Mouse (Mus musculus) 3T3-L1 (cell line): Measurements from ENCODE around the gene Gm10642.

ENCODE experiments used
- DNase-seq: peaks from one replicate; pipeline ENCODE4 v3.0.0-alpha.2; 2015; ENCODE audit warnings: low read depth, low spot score

Gm10642 gene

DNA sequence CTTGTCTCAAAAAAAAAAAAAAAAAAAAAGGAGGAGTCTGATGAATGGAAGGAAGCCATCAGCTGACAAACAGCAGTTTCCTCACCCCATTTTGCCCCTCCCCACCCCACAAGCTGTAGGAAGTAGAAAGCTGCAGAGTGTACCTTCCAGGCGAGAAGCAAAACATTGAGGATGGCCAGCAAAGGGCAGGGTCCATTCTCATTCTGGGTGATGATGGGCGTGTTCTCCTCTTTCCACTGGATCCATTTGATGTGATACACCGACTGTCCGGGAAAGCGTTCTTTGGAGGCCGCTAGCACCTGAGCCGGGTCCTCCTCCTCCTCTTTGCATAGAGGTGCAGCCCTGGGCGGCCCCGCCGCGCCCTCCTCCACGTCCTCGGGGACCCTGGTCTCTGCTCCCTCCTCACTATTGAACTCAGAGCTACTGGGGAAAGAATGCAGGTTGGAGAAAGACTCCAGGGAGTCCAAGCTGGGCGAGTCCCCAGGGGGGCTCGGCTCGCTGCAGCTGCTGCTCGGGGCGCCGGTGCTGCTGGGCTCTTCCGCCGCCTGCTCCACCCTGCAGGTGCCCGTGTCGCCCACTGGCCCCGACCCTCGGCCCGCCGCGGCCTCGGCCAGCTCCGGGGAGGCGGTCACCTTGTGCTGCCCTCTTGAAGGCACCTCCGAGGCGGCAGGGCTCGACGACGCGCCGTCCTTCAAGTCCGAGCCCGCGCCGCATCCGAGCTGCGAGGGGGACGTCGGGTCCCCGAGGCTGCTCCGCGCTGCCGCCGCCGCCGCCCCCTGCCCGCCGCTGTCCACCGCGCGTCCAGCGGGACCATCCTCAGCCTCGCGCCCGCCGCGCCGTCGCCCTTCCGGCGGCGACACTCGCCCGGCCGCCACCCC is at the start of gene Gm10642:
TSS of gene Gm10642 (plus strand) at position 122 of the 878 bp plus-strand sequence.
- DNase-seq: peak; percentile 77

DNA sequence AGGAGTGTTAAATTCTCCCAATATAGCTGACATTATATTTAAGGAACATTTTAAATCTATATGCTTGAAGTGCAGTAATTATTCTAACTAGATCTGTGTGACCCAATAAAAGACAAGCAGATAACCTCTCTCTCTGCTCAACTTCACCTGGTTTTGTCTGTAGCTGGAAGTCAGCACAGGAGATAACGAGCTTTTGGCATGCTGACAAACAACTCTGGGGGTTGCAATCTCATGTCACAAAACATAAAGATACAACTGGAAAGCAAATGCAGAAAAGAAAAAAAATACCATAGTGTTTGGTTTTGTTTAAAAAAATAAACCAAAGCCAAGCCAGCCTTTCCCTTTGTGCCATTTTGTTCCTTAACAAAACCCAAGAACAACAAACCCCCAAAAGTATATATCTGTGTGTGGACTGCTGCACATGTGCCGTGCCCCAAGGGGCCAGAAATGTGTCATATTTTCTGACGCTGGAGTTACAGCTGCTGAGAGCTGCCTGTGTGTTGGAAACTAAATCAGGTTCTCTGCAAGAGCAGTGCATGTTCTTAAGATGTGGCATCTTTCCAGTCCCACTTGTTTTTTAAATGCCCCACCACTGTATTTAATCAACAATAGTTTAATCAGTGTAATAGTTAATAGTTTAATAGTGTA is 44.9 kb upstream of the Gm10642 start:
- DNase-seq: peak; percentile 15

DNA sequence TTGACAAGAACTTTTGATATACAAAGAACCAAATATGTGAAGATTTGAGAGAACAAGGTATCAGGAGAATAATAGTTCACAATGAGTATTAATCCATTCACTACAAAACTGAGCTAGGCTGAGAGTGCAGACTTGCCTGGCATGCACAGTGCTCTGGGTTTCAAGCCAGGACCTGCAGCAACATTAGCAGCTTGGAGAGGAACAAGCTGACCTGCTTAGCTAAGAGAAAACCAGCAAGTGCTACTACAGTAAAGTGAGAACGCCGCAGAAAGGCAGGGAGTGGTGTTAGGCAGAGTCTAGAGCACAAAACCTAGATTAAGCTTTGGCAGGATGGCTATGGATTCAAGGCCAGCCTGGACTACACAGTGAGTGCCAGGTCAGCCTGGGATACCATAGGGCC is 26.3 kb upstream of the Gm10642 start:
- DNase-seq: no peak

DNA sequence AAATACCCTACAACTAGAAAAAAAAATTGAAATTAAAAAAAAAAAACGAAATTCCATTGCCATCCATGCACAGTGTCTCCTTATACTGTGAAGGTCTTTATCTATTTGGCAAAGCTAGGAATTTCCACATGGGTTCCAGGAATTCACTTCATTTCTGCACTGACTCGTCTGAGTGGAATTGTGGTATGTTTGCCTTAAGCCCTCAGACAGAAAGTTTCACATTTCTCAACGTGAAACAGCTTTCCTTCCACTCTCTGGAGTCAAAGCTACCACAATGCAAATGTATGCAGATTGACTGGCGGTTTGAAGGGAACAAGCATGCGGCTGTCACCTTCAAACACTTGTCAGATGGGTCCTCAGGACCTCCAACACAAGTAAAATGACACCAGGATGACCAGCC is 24.4 kb upstream of the Gm10642 start:
- peak; percentile 67 for DNase-seq

DNA sequence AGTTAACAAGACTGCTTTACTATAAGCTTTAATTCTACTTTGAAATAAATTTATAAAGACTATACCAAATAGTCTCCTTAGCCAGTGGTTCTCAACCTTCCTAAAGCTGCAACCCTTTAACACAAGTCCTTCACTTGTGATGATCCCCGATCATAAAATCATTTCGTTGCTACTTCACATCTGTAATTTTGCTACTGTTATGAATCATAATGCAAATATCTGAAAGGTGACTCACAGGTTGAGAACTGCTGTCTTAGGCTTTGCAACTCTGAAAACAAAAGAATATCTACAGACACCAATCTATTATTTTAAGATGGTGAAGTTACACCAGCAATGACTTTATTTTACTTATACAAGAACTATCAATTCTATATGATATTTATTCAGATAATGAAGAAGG is 19.3 kb upstream of the Gm10642 start:
- peak; percentile 64 for DNase-seq

DNA sequence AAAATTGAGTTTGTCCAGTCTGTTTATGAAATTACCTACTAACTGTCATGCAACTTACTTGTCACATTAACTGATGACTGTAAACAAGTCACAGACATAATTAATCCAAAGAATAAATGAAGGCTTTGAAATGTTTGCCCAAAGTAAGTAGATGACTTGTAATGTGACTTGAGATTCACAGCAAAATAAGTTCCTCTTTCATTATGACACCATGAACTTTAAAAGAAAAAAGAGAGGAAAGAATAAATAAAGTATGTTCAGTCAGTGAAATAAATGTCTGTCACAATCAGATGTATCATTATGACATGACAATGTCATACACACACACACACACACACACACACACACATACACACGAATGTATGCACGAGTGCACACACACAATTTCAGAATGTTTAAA is 5.8 kb upstream of the Gm10642 start:
- no peak for DNase-seq

DNA sequence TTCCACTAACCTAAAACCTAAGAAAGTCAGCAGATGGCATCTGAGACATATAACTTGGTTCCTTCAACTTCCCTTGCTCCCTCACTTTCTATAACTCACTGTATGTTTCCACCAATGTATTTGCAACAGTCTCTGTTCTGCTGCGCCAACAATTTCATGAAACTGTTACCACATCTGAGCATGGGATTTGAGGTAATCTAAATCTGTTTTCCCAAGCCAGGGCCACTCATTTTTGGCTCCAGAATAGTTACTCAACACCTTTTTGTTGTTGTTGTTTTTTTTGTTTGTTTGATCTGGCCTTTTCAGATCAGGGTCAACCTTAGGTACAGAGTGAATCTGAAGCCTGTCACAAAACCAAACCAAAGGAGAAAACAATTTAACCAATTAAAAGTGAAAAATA is 5.1 kb upstream of the Gm10642 start:
- no peak for DNase-seq

DNA sequence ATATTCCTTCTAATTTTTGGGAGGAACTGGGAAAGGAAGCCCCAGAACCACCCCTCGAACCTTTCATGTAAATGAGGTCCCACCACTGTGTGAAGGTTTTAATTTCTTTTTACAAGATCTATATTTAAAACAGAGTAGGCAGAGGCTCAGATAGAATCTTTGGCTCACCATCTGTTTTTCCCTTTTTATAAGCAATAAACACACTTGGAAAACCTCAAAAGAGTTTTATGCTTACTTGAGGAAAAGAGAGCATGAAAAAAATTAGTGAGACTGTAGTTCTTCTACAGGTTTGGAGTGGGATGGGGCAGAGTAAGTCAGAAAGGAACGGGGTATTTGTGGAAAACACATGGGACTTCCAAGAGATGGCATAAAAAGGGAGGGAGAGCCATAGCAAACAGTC is 3.8 kb upstream of the Gm10642 start:
- no peak for DNase-seq

DNA sequence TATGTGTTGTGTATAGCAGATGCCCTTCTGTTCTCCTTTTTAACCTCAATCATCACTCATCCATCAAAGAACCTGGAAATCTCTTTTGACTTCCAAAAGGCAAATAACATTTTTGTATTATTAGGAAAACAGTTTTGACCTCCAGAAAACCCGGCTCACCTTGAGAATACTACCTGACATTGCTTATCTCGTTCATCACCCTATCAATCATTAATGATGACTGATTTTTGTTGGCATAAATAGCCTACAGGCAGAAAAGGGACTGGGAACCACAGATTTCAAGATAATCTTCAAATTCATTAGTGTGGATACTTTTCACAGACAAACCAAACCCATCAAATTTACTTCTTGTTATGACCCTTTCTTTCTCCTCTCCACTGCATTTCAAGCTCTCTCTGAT is 2.2 kb upstream of the Gm10642 start:
- no peak for DNase-seq

DNA sequence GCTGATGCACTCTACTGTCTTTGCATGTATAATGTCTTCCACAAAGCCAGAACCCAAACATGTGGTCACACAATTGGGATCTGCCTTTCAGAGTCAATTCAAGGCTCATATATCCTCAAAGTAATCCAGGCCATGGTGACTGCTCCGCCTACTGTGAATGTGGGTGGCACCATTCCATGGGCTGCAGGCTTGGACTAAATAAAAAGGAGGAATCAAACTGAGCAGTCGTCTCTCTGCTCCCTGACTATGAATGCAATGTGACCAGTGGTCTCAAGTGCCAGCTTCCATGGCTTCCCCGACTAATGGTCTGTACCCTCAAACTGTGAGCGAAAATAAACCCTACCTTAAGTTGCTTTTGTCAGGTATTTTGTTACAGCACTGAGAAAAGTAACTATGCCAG is 1.6 kb upstream of the Gm10642 start:
- no peak for DNase-seq

DNA sequence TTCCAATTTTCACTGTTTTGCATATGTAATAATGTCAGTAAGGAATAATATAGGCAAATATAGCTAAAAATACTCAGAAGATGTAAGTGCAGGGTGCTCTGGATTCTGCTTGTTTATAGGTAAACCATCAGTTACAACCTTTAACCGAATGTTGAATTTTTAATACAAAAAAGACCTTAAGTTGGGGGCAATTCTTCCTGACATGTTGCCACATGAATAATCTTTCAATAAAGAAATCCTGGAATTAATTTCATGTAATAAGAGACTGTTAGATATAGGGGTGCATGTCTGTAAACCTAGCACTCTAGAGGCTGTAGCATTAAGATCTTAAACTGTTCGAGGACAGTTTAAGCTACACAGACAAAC is 304 bp upstream of the Gm10642 start:
- no peak for DNase-seq

DNA sequence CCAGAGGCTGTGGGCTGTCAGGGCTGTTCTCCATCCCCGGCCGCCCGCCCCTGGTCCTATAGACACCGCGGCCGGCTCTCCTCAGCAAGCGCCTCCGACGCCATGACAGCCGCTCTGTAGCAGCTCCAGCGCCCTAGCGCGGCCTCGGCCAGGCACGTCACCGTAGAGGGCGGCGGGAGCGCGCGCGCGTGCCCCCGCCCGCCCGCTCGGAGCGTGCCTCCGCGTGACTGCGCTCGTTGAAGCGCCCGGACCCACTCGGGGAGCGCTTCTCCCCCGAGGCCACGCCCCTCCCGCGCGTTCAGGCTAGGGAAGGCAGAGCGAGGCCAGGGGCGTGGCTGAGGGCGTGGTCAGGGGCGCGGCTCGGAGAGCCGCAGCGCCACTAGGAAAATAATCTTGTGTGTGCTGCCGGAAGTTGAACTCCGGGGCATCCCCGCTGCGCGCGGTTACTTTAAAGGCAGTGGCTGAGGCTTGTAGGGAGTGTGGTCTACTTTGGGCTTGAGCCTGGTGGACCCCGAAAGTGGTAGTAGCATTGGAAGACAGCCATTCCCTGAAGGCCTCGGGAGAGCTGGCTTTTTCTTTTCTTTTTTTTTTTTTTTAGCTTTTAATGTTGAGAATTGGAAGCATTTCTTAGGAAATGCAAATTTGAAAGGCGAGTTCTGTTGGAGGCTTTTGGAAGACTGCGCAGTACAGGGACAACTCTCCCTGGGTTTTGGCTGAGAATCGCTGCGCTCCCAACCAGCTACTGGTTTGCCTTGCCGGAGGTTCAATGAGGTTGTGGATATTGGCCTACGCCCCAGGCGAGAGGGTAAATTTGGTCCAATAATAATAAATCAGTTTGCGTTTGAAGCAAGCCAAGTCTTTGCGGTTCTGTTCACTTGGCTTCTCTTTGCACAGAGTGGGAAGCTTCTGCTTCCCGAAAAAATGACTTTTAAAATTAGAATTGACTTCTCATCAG is 1.2 kb downstream of the Gm10642 start, which contains the start of gene Mindy2:
TSS of gene Mindy2 (minus strand) at position 162 of the 955 bp plus-strand sequence.
- DNase-seq: peak; percentile 92

DNA sequence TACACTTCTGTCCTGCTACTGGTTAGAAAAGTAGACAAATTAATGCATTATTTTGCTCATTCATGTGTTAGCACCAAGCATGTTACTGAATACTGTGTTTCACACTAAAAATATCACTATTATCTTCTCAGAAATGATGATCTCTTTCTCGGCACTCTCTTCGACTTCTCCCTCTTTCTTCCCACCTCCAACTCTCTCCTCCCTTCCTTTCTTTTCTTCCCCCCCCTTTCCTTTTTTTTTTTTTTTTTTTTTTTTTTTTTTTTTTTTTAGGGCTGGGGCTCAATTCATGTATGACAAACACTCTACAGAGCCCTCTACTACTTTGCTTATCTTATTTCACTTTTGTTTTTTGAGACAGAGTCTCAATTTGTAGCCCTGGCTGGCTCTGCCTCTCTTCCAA is 2.2 kb downstream of the Gm10642 start:
- DNase-seq: no peak

DNA sequence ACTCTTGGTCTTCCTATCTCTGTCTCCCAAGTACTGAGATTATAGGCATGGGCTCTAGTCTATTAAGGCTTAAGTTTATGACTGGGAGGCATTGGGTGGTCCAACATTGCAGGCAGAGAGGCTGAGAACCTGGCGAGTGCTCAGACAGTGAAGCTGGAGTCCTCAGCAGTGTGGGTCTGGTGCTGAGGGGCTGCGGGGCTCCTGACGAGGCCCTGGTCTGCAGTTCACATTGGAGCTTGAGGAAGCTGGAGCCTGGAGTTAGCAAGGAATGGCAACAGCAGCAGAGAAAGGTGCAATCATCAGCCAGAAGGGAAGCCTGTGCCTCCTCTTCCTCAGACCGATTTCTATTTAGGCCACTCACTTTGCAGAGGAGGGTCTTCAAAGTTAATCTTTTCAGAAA is 8.8 kb downstream of the Gm10642 start:
- no peak for DNase-seq

DNA sequence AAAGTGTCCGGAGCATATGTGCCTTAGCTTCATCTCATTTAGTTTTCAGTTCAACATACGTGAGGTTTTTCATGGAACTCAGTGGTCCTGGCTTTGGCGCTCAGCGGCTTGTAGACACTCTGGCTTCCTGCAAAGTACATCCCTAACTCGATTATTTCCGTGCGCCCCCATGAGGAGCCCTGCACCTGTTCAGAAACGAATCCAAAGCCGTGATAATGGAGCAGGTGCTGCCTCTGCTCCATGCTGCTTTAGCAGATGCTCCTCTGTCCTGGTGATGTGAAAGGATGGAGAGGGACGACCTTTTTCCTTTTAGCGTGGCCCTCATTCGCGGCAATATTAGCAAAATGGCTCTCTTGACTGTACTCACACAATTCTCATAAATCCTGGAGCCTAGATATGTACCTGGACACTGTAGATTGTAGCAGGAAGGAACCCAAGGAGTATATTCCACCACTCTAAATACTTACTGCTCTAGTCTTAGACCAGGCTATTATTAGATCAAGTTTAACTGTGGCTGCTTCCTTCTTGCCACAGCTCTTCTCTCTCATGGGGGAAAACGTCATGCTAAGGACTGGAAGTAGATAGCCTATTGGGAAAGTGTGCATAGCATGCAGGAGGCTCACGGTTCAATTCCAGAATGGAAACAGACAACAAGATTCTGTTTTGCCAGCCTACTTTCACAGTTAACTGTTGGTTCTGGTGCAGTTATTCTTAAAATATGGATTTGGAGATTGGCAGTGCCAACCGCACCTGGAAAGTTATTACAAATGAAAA is 9.5 kb downstream of the Gm10642 start:
- no peak for DNase-seq

DNA sequence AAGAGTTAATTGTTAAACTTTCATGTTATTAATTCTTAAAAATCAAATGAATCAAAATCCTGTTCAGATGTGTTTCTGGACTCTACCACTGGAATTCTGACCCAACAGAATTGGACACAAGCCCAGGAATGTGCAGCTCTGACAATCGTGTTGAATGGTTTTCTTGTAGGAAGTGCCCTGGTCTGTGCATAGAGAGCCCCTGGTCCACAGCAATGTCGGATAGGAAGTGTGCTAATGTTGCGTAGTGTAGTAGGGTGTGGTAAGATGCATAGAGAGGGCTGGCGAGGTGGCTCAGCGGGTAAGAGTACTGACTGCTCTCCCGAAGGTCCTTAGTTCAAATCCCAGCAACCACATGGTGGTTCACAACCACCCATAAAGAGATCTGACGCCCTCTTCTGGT is 10.8 kb downstream of the Gm10642 start:
- peak; percentile 76 for DNase-seq

DNA sequence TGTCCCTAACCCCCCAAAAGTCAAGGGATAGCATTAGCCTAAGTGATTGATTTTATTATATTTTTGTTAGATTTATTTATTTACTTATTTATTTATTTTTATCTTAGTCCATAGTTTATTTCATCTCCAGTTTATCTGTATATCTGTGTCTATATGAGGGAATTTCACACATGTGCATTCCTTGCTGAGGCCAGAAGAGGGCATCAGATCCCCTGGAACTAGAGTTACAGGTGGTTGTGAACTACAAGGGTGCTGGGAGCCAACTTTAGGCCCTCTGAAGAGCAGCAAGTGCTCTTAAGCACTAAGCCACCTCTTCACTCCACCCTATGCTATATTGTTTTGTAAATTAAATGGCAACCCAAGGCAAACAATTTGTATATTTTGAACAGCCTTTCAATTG is 12.0 kb downstream of the Gm10642 start:
- no peak for DNase-seq

DNA sequence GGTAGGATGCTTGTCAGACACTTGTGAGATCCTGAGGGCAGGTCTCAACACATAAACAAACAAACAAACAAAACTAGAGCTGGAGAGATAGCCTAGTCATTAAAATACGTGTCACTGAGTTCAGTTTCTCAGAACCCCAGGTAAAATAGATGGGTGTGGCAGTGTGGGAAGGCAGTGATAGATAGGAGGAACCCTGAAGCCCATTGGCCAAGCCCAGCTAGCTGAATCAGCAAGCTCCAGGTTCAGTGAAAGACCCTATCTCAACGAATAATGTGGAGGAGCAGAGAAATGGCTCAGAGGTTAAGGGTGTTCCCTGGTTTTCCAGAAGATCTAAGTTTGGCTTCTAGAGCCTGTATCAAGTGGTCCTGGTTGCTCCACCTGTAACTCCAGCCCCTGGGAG is 13.1 kb downstream of the Gm10642 start:
- no peak for DNase-seq

DNA sequence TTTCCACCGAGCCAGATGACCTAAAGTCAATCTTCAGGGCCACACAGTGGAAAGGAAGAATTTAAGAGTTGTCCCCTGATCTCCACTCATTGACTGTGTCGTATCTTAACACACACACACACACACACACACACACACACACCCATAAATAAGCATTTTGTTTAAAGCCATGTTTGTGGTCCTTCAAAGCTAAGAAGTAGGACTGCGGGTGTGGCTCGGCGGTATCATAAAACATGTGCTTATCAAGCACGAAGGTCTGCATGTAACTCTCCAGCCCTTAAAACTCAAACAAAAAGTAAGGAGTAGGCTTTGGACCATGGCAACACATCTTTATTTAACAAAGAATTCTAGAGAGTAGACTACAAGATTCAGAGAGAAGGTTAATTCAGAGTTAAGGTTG is 14.3 kb downstream of the Gm10642 start:
- DNase-seq: no peak

DNA sequence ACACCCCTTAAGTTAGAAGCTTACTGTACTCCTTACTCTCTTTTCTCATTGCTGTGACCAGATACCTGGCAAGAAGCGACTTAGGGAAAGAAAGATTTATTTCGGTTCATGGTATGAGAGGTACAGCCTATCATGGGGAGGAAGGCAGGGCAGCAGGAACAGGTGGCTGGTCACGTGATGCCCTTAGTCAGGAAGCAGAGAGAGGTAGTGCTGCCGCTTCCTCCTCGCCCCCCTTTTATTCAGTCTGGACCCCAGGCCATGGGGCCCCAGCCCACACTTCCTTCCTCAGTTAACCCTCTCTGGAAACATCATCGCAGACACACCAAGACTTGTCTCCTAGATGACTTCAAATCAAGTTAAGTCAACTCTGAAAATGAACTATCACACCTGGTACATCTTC is 15.2 kb downstream of the Gm10642 start:
- DNase-seq: no peak
